Mouse (Mus musculus): ENCODE measurements around the gene Slc44a5.
"Not testable (repeated sequence)": the region's sequence is repeated elsewhere in the genome, so short reads cannot be mapped to it uniquely, and the experiment has no call there.

The Slc44a5 gene

GRCm38 (mm10) chr3:154111221-154111620 is 138.0 kb downstream of the Slc44a5 start:
- no peak for DNase-seq

GRCm38 (mm10) chr3:154114991-154115390 is 141.8 kb downstream of the Slc44a5 start:
- DNase-seq = no peak

GRCm38 (mm10) chr3:154115478-154115877 is 142.2 kb downstream of the Slc44a5 start:
- no peak for DNase-seq

GRCm38 (mm10) chr3:154116000-154116399 is 142.8 kb downstream of the Slc44a5 start:
- no peak for DNase-seq

- no peak for DNase-seq
Measured at GRCm38 (mm10) chr3:154118992-154119603, 145.9 kb downstream of the Slc44a5 start.

GRCm38 (mm10) chr3:154122531-154122930 is 149.3 kb downstream of the Slc44a5 start:
- DNase-seq = no peak

GRCm38 (mm10) chr3:154124890-154125575 is 151.8 kb downstream of the Slc44a5 start:
- DNase-seq = no peak

GRCm38 (mm10) chr3:154125768-154126376 is 152.6 kb downstream of the Slc44a5 start:
- no peak for DNase-seq

GRCm38 (mm10) chr3:154127246-154127645 is 154.0 kb downstream of the Slc44a5 start:
- no peak for DNase-seq

GRCm38 (mm10) chr3:154129036-154129435 is 155.8 kb downstream of the Slc44a5 start:
- no peak for DNase-seq

GRCm38 (mm10) chr3:154130431-154131114 is 157.3 kb downstream of the Slc44a5 start:
- DNase-seq = no peak

- DNase-seq = no peak
Measured at GRCm38 (mm10) chr3:154133986-154134385, 160.8 kb downstream of the Slc44a5 start.

- no peak for DNase-seq
Measured at GRCm38 (mm10) chr3:154134701-154135100, 161.5 kb downstream of the Slc44a5 start.

- DNase-seq = no peak
Measured at GRCm38 (mm10) chr3:154136501-154136900, 163.3 kb downstream of the Slc44a5 start.

- DNase-seq = no peak
Measured at GRCm38 (mm10) chr3:154141346-154141745, 168.1 kb downstream of the Slc44a5 start.

GRCm38 (mm10) chr3:154142618-154143017 is 169.4 kb downstream of the Slc44a5 start:
- no peak for DNase-seq

GRCm38 (mm10) chr3:154145750-154146149 is 172.5 kb downstream of the Slc44a5 start:
- DNase-seq = no peak

- DNase-seq = no peak
Measured at GRCm38 (mm10) chr3:154149778-154150177, 176.5 kb downstream of the Slc44a5 start.

- not testable (repeated sequence) for DNase-seq
Measured at GRCm38 (mm10) chr3:154153541-154153940, 180.3 kb downstream of the Slc44a5 start.

GRCm38 (mm10) chr3:154165882-154166281 is 192.6 kb downstream of the Slc44a5 start:
- no peak for DNase-seq

- DNase-seq = no peak
Measured at GRCm38 (mm10) chr3:154171881-154172592, 198.8 kb downstream of the Slc44a5 start.

- DNase-seq = no peak
Measured at GRCm38 (mm10) chr3:154172593-154172965, 199.3 kb downstream of the Slc44a5 start.

- DNase-seq = no peak
Measured at GRCm38 (mm10) chr3:154173556-154173955, 200.3 kb downstream of the Slc44a5 start.
